Mouse (Mus musculus) CD4-positive, CD25-positive, alpha-beta regulatory T cell, adult 4 months (primary cell): ENCODE results near the gene Terb2. TPM values are rescaled to one million over a fixed set of nuclear protein-coding genes. Genes with fewer than 3 reads are reported as not detected.

ENCODE experiments used
- ATAC-seq: one replicate; pipeline ENCODE4 v1.8.0; 2017
- polyA plus RNA-seq, 2 experiments: library from polyadenylated mRNA; unstranded; fragments of 100-300 nt; shearing (Covaris generic); gene quantifications; one replicate each; pipeline ENCODE4 v1.2.1; 2017

Gene Terb2
- polyA plus RNA-seq, 2 experiments from 2014 or later = not detected

DNA sequence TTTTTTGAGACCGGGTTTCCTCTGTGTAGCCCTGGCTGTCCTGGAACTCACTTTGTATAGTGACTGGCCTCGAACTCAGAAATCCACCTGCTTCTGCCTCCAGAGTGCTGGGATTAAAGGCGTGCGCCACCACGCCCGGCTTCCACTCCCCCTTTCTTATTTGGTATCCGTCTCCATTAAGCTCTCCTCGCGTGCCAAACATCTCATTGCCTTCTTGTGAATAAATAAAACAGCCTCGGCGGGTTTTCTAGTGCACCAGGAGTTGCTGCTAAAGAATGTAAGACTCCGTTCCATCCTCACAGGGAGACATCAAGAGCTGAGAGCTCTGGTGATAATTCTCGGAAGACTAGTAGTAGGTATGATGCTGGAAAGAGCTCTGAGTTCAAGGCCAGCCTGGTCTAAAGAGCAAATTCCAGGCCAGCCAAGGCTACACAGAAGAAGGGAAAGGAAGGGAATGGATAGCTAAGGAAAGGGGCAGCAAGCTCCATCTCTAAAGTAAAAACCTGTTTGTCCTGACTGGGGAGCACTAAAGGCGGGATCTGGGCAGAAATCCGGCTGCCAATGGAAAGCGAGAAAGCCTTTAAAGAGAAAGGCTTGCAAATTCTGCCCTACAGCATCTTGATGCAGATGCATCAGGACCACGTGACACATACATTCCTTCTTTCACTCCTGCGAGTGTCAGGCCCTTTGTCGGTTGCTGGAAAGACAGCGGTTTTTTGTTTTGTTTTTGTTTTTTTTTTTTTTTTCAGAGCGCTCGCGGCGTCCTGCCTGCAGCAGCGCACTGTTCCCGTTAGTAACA, 47.9 kb downstream of the Terb2 start:
- peak; percentile 40 for ATAC-seq

- peak; percentile 84 for ATAC-seq
Measured at GRCm38 (mm10) chr2:122234611-122235288, 48.7 kb downstream of the Terb2 start, which contains the start of gene Sord. Gene Sord, plus strand, starts transcription at chr2:122234749.

DNA sequence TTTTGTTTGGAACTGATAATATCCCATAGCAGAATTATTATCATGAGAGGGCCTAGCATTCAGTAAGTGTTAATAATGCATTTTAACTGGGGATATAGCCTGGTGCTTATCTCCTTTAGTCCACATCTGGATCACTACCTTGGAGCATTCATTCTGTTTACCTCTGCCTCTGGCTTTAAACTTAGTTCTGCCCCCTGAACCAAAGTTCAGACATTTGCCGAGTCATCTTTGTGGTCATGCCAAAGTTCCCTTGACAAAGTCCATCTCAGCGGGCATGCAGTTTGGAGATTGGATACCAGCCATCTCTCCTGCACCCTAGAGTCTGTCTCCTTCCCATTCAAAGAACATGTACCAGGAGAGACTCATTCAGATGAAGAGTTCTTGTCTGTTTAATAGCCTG, 49.4 kb downstream of the Terb2 start:
- ATAC-seq = no peak

DNA sequence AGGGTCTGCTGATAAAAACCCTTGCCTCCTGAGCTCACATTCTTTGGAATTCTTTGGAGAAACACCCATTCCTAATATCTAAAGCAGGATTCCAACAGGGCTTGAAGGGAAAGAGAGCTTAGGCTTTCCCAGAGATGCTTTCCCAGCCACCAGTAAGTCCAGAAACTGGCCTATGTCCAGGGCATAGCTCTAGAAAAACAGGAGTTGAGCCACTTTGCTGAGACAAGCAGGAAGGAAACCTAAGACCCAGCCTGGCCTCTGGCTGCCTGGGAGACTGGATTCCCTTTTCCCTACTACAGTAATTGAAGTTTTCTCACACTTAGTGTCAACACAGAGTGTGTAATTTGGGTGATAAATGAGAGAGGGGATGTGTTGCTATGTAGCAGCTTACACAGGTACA, 50.2 kb downstream of the Terb2 start:
- no peak for ATAC-seq

GRCm38 (mm10) chr2:122237891-122238470, 51.9 kb downstream of the Terb2 start:
- no peak for ATAC-seq

DNA sequence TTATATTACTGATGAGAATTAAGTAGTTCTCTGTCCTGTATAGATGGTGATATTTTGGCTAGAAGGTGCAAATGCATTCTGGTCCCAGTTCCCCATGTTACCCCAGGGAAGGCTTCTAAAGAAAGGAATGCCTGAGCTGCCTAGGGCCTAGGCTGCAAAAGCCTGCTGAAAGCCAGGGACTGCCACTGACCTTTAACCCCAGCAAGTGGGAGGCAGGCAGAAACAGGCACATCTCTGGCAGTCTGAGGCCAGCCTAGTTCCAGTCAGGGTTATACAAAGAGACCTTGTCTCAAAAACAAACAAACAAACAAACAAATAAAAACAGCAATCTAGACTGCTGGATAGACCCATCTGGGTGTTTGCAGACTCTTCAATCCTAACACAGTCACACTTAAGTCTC, 54.7 kb downstream of the Terb2 start:
- no peak for ATAC-seq

GRCm38 (mm10) chr2:122241226-122241625, 55.2 kb downstream of the Terb2 start:
- ATAC-seq = no peak

GRCm38 (mm10) chr2:122241935-122242334, 55.9 kb downstream of the Terb2 start:
- ATAC-seq = no peak

DNA sequence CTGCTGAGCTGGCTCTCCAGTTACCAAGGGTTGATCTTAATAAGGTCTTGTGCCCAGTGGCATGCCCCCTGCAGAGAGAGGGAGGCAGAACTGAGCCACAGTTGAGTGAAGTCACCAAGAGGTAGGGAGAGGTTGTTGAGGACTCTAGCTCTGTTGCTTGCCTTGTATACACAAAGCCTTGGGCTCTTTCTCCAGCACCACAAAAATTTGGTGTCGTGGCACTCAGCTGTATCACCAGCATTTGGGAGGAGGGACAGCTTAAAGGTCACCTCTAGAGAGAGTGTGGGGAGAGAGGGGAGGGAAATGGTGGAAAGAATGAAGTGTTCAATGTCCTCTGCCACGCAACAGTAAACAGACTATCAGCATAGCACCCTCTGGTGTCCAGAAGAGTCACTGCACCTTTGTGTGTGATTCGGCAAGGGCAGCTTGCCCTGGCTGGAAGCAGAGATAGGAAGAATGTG, 57.6 kb downstream of the Terb2 start:
- ATAC-seq = peak; percentile 94

DNA sequence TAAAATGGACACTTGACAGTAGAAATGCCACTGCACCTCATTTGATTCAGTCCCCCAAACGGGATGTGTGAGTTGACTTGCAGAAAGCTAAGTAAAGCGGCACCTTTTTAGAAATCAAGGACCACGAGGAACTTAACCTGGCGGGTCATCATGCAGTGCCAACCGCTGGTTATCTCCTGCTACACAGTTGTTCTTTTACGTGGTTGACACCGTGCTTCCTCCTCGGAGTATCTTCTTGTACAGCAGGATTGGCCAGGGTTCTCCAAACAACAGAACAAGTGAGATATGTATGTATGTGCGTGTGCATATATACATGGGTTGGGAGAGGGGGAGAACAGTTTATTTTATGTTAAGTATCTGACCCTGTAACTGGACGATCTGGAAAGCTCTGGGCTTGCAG, 61.7 kb downstream of the Terb2 start:
- ATAC-seq = no peak

GRCm38 (mm10) chr2:122255997-122256396, 69.9 kb downstream of the Terb2 start:
- ATAC-seq = no peak

Other genes with a start within 250 kb of the Terb2 start
- gene Ctdspl2, start 230.3 kb upstream of the Terb2 start, polyA plus RNA-seq = 10 to 100 TPM; 58.8 to 78.8 TPM
- not detected for gene Mageb3, start 230.2 kb upstream of the Terb2 start, polyA plus RNA-seq
- 1 to 10 TPM; 3.1 to 3.7 TPM for gene Eif3j1, start 157.7 kb upstream of the Terb2 start, polyA plus RNA-seq
- gene Spg11, start 67.9 kb upstream of the Terb2 start, polyA plus RNA-seq = 1 to 10 TPM; 5.3 to 7.4 TPM
- gene B2m, start 38.6 kb upstream of the Terb2 start, polyA plus RNA-seq = 1,000 to 10,000 TPM; 7,747 to 9,345 TPM
- gene Trim69, start 25.6 kb upstream of the Terb2 start, polyA plus RNA-seq = under 1 TPM in 1 of 2 experiments, not detected in 1; 0.35 TPM
- 1 to 10 TPM; 1.2 to 1.5 TPM for gene Patl2, start 83 bp upstream of the Terb2 start, polyA plus RNA-seq
- gene Sord, start 48.5 kb downstream of the Terb2 start, polyA plus RNA-seq = 1 to 10 TPM; 4.1 to 4.4 TPM
- not detected for gene Duox2, start 112.2 kb downstream of the Terb2 start, polyA plus RNA-seq
- not detected for gene Duoxa2, start 112.6 kb downstream of the Terb2 start, polyA plus RNA-seq
- gene Duoxa1, start 127.5 kb downstream of the Terb2 start, polyA plus RNA-seq = not detected
- not detected for gene Duox1, start 129.4 kb downstream of the Terb2 start, polyA plus RNA-seq
- under 1 TPM in 1 of 2 experiments, not detected in 1; 0.42 TPM for gene Shf, start 182.9 kb downstream of the Terb2 start, polyA plus RNA-seq
- 100 to 1,000 TPM; 153 to 175 TPM for gene Slc28a2, start 240.2 kb downstream of the Terb2 start, polyA plus RNA-seq